Mouse (Mus musculus): ENCODE measurements at regions not wholly inside any gene's neighbourhood (a gene's known extent, or its start where the extent isn't known, plus 50 kb on each side); places are given as distances from the start of the nearest gene placed in this dataset.

- no peak for DNase-seq
These were observed 53.9 kb upstream of the Fmo9 start for GRCm38 (mm10) chr1:166735545-166735944.

GRCm38 (mm10) chr1:166738029-166738428 lies 56.4 kb upstream of the Fmo9 start:
- DNase-seq, result no peak

GRCm38 (mm10) chr1:166750236-166750635 lies 68.6 kb upstream of the Fmo9 start:
- no peak for DNase-seq

- no peak for DNase-seq
These were observed 69.1 kb upstream of the Fmo9 start for GRCm38 (mm10) chr1:166750777-166751176.

- DNase-seq, result no peak
These were observed 69.8 kb upstream of the Fmo9 start for GRCm38 (mm10) chr1:166751436-166751835.

- DNase-seq, result no peak
These were observed 71.5 kb upstream of the Fmo9 start for GRCm38 (mm10) chr1:166752990-166753709.

- DNase-seq, result no peak
These were observed 77.3 kb upstream of the Fmo9 start for GRCm38 (mm10) chr1:166758987-166759386.

GRCm38 (mm10) chr1:166773114-166773513 lies 91.5 kb upstream of the Fmo9 start:
- no peak for DNase-seq

GRCm38 (mm10) chr1:166782106-166782505 lies 100.5 kb upstream of the Fmo9 start:
- DNase-seq, result no peak

GRCm38 (mm10) chr1:166787945-166788344 lies 106.3 kb upstream of the Fmo9 start:
- DNase-seq, result no peak

GRCm38 (mm10) chr1:166788824-166789399 lies 107.3 kb upstream of the Fmo9 start:
- DNase-seq, result no peak

- DNase-seq, result no peak
These were observed 111.5 kb upstream of the Fmo9 start for GRCm38 (mm10) chr1:166793052-166793716.

GRCm38 (mm10) chr1:166793717-166794081 lies 112.1 kb upstream of the Fmo9 start:
- DNase-seq, result peak; percentile 84

- DNase-seq, result no peak
These were observed 113.1 kb upstream of the Fmo9 start for GRCm38 (mm10) chr1:166794622-166795244.

- no peak for DNase-seq
These were observed 114.0 kb upstream of the Fmo9 start for GRCm38 (mm10) chr1:166795613-166796012.

- no peak for DNase-seq
These were observed 114.8 kb upstream of the Fmo9 start for GRCm38 (mm10) chr1:166796362-166796925.

GRCm38 (mm10) chr1:166796931-166797330 lies 115.3 kb upstream of the Fmo9 start:
- DNase-seq, result no peak

- DNase-seq, result no peak
These were observed 119.4 kb upstream of the Fmo9 start for GRCm38 (mm10) chr1:166800953-166801603.

GRCm38 (mm10) chr1:166801929-166802328 lies 120.3 kb upstream of the Fmo9 start:
- DNase-seq, result no peak

- no peak for DNase-seq
These were observed 122.3 kb upstream of the Fmo9 start for GRCm38 (mm10) chr1:166803928-166804327.

- no peak for DNase-seq
These were observed 122.7 kb upstream of the Fmo9 start for GRCm38 (mm10) chr1:166804333-166804732.

- no peak for DNase-seq
These were observed 125.7 kb upstream of the Fmo9 start for GRCm38 (mm10) chr1:166807163-166807945.
